Mouse (Mus musculus) myocyte (in vitro differentiated cells): ENCODE measurements at regions not wholly inside any gene's neighbourhood (a gene's known extent, or its start where the extent isn't known, plus 50 kb on each side); places are given as distances from the start of the nearest gene placed in this dataset.

ENCODE experiments used
- E2F4 ChIP-seq: IDR thresholded peaks from one replicate; pipeline ENCODE4 v1.6.1; 2011; ENCODE audit warnings: mild to moderate bottlenecking, control low read depth, moderate library complexity; ENCODE audit not compliant: insufficient read depth
- MAX ChIP-seq: IDR thresholded peaks from one replicate; pipeline ENCODE4 v1.6.1; 2011; ENCODE audit warnings: low read depth, mild to moderate bottlenecking, control low read depth
- MYOD1 ChIP-seq, 3 experiments: IDR thresholded peaks; one replicate each; pipeline ENCODE4 v1.6.1; 2011; ENCODE audit warnings: control low read depth in 2 of 3, low read depth in 2 of 3, mild to moderate bottlenecking in 2 of 3, moderate library complexity in 1 of 3; ENCODE audit not compliant: insufficient read length in 2 of 3, control insufficient read depth in 1 of 3
- MYOG ChIP-seq, 3 experiments: IDR thresholded peaks; one replicate each; pipeline ENCODE4 v1.6.1; 2011; ENCODE audit warnings: control low read depth in 2 of 3, low read depth in 2 of 3, mild to moderate bottlenecking in 2 of 3; ENCODE audit not compliant: insufficient read length in 2 of 3, control insufficient read depth in 1 of 3, insufficient read depth in 1 of 3
- POLR2A ChIP-seq: IDR thresholded peaks from one replicate; pipeline ENCODE4 v1.6.1; 2011; ENCODE audit warnings: low read depth, mild to moderate bottlenecking, control low read depth, moderate library complexity; ENCODE audit not compliant: insufficient read length
- POLR2AphosphoS2 ChIP-seq: IDR thresholded peaks from one replicate; pipeline ENCODE4 v1.6.1; 2011; ENCODE audit warnings: low read depth, control low read depth; ENCODE audit not compliant: insufficient read length
- REST ChIP-seq: IDR thresholded peaks from one replicate; pipeline ENCODE4 v1.6.1; 2011; ENCODE audit warnings: mild to moderate bottlenecking, control low read depth, moderate library complexity; ENCODE audit not compliant: insufficient read depth, insufficient read length
- SRF ChIP-seq: IDR thresholded peaks from one replicate; pipeline ENCODE4 v1.6.1; 2011; ENCODE audit warnings: low read depth; ENCODE audit not compliant: control insufficient read depth, insufficient read length
- TCF12 ChIP-seq: IDR thresholded peaks from one replicate; pipeline ENCODE4 v1.6.1; 2011; ENCODE audit warnings: mild to moderate bottlenecking, control low read depth; ENCODE audit not compliant: poor library complexity, insufficient read depth, severe bottlenecking
- TCF3 ChIP-seq: IDR thresholded peaks from one replicate; pipeline ENCODE4 v1.6.1; 2011; ENCODE audit warnings: low read depth, control low read depth; ENCODE audit not compliant: insufficient read length
- USF1 ChIP-seq: IDR thresholded peaks from one replicate; pipeline ENCODE4 v1.6.1; 2011; ENCODE audit warnings: low read depth, mild to moderate bottlenecking, control low read depth, moderate library complexity

GRCm38 (mm10) chr3:128298110-128298509 lies 402.0 kb upstream of the Fam241a start:
- no peak for TF ChIP-seq POLR2A
- TF ChIP-seq POLR2AphosphoS2: no peak
- no peak for TF ChIP-seq SRF
- no peak for TF ChIP-seq MYOD1 (IDR thresholded peaks at IDR 0.05; ENCODE audit: control insufficient read depth in 1 of 3, insufficient read length in 2 of 3, low read depth in 2 of 3)
- TF ChIP-seq MAX: no peak
- TF ChIP-seq USF1: no peak
- no peak for TF ChIP-seq MYOG (IDR thresholded peaks at IDR 0.05; ENCODE audit: control insufficient read depth in 1 of 3, insufficient read depth in 1 of 3, insufficient read length in 2 of 3, low read depth in 2 of 3)
- no peak for TF ChIP-seq REST
- no peak for TF ChIP-seq TCF12
- TF ChIP-seq TCF3: no peak
- no peak for TF ChIP-seq E2F4
